Mouse (Mus musculus): Measurements from ENCODE around the gene Cap1. TPM values are rescaled to one million over a fixed set of nuclear protein-coding genes. Genes with fewer than 3 reads are reported as not detected.

The Cap1 gene
- total RNA-seq, 2 experiments from 2014 or later: 128 TPM

DNA sequence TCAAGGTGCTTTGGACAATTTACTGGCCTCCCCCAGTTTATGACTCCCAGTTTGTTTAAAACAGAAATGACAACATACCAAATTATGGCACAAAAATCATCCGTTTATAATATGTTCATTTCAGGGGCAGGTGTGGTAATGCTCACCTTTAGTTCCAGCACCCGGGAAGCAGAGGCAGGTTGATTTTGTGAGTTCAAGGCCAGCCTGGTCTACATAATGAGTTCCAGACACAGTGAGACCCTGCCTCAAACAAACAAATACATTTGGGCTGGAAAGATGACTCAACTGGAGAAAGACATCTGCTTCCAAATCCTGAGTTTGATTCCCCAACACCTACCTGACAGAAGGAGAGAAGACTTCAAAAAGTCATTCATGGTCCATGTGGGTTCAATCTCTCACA lies 1.5 kb upstream of the Cap1 start:
- DNase-seq: no peak

DNA sequence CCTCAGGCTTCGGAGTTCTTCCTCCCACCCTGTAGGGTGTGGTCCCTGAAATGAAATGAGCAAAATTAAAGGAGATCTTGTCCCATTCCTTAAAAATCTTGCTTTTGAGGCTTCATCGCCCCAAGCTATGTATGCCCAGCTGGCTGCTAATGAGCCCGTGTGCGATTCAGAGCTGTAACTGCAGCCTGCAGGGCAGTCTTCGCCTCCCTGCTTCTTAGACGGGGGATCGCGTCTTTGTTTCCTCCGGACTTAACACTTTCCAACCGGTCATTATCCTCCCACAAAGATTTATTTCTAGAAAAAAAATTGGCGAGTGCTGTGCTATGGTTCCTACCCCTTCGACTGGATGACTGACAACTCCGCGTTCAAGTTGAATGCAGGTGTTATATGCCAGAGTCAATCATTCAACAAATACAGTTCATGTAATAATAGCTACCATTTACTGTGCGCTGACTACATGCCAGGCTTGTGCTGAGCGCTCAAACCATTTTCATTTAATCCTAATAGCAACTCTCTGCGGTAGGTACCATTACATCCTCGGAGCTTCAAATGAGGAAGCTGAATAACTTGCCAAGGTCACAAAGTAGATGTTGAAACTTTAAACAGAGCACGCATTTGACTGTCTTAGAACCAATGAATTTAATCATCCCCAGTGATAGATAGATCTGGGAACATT lies 861 bp upstream of the Cap1 start:
- DNase-seq: peak; percentile 14

DNA sequence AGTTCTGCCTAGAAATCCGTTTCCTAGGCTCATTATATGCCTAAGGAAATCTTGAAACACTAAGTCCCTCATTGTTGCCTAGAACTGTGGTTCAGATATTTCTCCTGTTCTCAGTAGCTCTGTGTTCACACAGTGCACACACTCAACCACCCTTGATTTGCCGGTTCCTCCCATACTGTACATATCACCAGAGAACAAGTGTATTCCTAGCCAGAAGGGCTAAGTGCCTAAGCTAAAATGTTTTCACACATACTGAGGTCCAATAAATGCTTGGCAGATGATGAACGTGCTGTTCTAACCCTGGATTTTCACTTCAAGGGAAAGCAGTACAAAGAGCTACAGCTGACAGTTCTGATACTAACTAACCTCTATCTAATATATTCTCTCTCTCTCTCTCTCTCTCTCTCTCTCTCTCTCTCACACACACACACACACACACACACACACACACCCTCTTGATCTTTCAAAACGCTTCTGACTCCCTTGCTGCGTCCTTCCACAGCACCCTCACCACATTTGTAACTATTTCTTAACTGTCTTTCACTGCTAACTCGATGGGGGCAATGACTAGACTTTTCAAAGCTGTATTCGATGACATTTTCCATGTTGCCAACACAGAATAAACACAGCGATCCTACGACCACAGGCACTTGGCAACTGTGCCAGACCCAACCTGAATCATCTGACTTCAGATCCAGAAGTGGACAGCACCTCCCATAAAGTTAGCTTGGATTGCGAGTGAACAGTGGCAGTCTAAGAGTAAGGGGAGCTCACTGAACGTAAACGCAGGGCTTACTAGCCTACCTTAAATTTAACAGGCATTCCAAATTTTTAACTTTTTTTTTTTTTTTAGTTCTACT lies 1.1 kb downstream of the Cap1 start:
- peak; percentile 37 for DNase-seq

DNA sequence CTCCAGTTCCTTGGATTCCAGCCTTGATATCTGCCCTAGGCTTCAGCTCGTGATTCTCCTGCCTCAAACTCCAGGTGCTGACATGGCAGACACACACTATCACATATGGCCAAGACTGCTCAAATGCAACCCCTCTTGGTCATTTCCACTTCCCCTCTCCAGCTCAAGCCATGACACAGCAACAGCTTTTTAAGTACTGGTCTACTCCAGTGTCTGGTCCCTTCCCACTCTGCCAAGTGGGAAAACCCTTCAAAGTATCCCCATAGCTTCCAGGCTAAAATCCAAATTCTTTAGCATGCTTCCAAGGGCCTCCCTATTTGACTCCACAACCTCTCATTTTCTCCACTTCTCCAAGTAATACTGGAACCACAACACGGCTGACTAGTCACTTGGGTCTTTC lies 1.8 kb downstream of the Cap1 start:
- DNase-seq: no peak

DNA sequence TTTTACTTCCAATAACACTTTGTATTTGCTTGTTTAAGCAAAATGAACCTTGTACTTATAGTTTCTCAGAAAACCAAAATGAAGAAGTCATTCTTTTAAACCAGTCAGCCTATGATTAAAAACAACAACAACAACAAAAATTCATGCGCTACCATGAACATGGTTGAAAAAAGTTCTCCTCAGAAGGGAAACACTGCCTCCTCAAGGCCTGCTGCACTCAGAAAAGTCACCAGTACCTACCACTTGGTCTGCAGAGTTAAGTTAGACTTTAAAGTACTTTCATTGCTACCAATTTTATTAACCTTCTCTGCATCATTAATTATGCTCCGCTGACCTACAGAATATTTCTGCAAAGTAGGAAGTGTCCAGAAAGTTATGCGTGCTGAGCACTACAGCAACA lies 2.6 kb downstream of the Cap1 start:
- DNase-seq: no peak

DNA sequence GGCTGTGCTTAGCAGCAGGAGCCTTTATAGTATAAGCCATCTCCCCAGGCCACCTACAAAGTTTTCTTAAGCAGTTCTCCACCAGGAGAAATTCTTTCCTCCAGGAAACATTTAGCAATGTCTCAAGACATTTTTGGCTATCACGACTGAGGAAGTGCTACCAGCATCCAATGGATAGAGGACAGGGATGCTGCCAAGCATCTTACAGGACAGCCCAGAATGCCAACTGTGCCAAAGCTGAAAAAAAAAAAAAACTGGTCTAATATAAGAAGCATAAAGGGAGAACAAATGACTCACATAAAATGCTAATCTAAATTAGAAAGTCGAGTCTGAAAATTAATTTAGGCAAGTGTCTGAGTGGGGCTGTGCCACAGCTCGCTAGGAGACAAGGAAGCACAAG lies 3.3 kb downstream of the Cap1 start:
- no peak for DNase-seq

DNA sequence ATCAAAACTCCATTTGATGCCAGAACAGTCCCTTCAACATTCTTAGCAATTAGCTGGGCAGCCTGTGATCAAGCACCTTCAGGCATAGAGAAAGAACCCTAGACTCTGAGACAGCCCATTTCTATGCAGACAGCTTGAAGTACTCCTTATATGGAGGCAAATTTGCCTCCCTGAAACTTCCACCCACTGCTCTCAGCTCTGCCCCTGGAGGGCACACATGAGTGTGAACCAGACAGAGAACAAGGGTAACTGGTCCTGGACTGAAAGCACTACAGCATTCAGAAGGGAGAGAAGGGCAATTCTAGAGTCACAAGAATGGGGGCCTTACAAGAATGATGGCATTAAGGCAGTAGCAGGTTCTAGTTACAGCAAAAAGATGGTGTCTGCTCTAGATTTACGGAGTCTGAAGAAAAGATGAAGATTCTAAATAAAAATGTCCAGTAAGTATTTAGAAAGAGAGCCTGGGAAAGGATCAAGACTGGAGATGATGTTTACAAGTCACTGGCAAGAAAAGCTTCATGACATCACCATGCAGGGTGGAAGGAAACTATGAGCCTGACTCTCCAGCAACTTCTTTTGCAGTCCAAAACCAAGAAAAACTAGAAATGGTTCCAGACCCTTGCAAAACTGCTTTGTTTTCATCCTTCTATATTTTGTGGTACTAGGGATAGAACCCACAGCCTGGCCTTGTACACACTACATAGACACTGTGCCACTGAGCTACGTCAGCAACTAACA lies 7.4 kb downstream of the Cap1 start:
- no peak for DNase-seq

DNA sequence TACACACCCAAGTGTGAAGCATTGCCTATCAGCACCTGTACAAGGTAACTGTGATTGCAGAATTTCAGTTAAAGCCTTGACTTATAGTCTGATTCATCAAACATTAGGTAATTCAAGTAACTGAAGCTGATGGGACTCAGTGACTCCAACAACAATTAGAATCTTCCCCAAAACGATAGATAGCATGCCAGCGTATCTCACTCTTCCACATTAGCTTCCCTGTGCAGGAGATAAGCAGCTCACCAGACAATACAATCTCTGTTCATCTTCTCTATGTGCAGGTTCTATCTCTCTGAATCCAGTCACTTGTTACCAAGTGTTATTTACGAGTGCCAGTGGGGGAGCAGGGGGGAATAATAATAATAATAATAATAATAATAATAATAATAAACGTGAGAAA lies 12.3 kb downstream of the Cap1 start:
- no peak for DNase-seq

DNA sequence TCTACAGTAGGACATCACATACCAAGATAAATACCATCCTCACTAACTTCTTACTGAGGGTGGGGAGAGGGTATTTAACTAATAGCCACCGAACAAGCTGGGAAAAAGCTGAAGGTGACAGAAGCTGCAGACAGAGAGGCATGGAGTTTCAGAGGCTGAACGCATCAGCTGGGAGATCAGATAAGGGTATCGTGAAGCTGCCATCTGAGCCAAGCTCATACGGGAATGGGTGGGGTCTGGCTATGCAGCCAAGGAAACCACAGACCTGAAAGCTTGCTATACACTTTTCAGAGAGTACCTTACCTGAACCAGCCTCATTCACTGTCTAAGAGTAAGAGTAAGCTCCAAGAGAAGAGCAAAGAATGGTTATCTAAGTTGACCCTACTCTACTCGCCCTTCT lies 12.9 kb downstream of the Cap1 start:
- no peak for DNase-seq

DNA sequence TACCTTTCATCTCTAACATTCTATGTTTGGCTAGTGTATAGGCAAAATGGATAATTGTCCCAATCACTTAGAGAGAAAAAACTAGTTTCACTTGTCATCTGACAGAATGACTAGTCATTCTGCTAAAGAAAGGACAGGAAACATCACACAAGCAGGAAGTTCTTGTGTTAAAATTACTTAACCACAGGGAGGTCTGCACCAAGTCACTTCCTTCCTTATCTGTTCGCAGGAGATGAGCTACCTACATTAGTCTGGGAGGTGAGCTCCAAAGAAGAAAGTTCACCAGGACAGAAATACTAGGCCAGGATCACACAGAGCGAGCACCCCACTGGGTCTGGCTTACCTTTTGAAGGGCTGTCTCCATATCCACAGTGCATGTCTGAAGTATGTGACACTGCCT lies 13.9 kb downstream of the Cap1 start:
- DNase-seq: no peak

DNA sequence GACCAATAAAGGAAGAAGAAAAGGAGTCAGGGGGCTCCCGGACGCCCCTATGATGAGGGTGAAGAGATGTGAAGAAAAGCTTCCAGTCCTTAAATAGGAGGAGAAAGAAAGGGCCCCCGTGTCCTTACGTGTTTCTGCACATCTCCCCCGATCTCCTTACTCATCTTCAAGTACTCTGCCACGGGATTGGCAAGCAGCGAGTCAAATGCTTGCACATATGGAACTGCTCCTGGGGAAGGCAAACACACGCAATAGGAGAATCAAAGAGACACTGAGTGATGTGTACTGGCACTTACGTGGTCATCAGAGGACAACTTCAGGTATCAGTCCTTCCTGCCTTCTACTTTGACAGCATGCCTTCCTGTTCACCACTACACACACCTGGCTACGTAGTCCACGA lies 14.6 kb downstream of the Cap1 start:
- no peak for DNase-seq

DNA sequence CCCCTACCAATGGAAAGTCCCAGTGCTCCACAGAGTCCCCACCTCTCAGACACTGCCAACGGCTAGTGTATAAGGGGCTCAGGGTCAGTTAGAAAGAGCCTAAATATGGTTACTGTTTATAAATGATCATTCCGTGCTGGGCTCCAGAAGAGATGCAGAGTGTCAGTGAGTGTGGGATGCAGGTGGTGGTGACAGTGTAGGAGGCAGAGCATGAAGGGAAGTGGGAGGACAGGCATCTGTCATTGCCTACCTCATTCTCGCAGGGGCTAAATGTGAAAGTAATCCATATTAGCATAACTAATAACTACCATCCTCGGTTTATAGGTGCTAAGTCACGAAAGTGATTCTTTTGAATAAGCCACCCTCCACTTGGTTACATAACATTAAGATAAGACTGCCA lies 15.1 kb downstream of the Cap1 start:
- no peak for DNase-seq

DNA sequence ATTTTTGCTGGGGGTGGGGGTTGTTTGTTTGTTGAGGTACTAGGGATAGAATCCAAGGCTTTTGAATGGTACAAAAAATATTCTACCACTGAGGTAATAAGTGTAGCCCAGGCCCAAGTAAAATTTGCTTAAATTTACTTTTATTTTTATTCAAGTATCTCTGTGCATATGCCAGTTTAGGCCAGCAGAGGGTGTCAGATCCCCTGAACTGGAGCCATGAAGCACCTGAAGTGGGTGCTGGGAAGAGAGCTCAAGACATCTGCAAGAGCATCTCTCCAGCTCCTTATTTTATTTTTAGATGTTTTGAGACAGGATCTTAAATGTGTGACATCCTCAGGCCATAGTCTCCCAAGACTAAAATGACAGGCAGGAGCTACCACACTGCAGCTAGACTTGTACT lies 15.8 kb downstream of the Cap1 start:
- DNase-seq: peak; percentile 38

DNA sequence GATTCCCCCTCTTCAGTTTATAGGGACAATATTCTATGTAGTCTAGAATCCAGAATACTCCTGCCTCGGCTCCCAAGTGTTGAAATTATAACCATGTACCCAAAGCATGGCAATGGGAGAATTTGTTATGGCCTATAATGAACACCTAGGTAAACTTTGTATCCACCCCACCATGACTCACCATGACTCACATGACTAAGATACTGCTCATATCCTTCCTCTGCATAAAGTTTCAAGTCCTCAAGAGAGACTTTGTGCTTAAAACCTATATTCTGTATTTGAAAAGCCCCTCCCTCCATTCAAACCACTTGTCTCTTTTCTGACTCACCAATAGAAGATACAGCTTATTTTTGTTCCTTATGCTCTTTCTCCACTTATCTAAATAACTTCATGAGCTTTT lies 17.8 kb downstream of the Cap1 start:
- DNase-seq: no peak

DNA sequence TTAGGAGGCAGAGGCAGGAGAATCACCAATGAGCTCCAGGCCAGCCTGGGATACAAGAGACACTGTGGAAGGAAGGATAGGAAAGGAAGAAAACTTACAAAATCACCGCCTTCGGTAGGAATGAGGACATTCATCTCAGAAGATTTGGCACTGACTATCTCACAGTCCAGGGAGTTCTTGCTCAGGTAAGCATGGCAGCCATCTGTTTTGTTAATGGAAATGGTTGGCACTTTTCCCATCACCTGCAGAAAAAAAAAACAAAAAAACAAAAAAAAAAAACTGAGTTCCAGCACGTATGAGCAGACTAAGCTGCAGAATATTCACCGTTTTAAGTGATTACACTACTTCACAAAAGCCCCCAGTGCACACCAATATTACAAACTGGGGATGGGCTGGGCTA lies 24.0 kb downstream of the Cap1 start:
- DNase-seq: no peak

DNA sequence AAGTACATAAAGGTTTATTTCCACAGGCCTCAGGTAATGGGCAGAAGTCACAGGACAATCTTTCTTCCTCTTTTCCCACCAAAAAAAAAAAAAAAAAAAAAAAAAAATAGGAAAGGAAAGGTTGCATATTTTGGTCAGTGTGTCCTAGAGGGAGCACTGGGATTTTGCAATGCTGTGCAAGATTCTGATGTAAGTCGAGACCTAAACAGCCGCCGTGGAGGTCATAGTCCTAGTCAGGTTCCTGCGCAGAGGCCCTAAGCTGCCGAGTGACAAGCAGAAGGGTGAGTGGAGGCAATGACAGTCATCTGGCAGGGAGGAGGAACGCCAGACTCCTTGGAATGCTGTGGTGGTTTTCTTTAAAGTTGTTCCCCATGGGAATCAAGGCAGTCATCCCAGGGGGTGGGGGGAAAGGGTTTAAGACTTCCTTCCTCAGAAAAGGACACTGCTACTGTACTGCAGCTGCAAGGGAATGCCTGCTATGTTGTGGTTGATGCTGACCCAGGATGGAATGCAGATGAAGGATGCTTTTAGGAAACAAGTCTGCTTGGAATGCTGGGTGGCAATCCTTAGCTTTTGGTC lies 26.7 kb downstream of the Cap1 start:
- DNase-seq: no peak

DNA sequence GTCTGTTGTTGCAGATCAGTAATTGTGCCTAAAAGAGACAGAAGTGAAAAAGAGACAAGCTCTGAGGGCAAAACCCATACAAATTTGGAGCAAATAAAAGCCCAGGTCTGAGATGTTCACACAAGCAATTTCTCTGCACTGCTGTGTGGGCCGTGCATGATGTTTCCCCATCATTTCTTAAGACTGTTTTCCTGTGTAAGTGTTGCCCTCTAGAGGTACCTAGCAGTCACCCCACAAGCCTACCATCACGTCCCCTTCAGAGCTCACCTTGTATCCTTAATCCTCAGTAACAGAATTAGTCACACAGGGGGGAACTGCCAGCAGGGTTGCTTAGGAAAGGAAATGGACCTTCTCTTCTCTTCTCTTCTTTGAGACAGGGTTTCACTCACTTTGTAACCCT lies 27.9 kb downstream of the Cap1 start:
- no peak for DNase-seq

DNA sequence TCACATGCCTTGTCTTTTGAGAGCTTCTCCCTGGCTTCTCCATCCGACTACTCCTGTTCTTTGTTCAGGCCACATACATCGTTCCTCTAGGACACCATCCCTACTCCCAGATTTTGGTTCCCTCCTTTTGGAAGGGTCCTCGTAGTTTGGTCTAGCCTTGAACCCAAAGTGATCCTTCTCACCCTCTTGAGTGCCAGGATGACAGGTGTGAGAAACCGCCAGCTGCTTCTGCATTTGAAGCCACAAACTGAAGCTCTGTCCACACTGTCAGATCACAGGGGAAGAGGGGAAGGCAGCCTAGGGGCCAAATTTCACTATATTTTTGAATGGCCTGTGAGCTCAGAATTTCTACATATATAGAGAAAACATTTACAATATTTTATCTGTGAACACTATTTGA lies 31.1 kb downstream of the Cap1 start:
- no peak for DNase-seq

DNA sequence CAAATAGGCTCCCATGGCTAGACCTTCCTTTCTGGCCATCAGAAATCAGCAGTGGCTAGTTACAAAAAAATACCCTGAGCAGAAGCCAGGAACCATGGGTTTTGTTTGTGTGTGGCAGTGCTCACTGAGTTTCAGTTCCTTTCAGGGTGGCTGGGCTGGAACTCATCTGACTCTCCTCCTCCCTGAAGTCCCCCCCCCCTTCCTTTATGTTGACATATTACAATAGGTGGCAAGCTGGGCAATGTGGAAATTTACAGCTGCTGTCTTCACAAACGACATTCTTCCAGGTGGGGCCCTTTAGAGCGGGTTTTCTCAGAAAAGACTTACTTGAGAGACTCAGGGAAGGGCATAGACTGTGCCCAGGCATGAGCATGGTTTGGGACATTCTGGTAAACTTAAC lies 32.2 kb downstream of the Cap1 start:
- DNase-seq: no peak

DNA sequence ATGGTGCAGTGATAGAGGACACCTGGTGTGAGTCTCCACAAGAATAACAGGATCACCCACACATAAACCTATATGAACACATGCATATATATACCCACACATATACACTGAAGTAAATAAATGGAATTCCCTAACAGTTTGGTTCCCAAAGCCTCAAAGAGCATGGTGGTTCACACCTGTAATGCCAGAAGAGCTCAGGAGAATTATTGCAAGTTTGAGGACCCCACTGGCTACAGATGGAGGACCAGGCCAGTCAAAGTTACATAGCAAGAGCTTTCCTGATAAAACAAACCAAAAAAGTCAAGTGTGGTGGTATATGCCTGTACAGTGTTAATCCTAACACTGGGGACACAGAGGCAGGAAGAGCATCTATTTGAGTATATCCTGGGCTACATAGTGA lies 34.3 kb downstream of the Cap1 start:
- DNase-seq: no peak

DNA sequence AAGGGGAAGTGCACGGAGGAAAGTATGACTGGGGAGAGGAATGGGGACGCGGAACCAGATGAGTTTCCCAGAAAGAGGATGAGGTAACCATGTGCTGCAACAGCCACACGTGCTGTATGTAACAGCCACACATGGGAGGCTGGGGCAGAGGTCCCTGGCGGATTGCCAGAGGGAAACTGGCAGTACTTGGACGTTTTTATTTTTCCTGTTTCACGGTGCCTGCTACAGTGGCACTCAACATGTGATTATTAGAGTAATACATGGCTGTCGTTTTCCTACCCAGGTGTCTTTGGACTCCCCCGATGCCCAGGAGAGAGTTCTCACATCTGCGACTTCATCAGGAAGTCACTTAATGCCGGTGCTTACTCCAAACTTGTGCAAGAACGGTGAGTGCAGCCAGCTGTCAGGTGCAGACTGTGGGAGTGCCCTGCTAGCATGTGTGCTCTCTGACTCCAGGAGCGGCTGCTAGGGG lies 37.7 kb downstream of the Cap1 start:
- peak; percentile 55 for DNase-seq

DNA sequence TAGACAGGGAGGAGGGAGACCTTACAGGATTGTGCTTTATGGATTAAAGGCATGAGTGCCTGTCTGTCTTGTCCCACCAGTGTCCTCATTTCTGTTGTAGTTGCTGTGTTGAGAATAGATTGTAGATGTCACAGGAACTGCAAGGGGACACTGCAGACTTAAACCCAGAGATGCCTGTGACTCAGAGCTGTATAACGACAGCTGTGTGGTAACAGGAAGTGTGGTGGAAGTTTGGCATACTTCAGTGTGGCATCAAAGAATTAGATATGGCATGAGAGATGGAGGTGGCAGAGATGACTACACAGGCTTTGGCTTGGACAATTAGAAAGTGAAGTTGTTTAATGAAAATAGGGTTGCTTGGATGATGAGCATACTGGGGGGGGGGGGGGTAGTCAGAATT lies 47.4 kb downstream of the Cap1 start:
- no peak for DNase-seq

DNA sequence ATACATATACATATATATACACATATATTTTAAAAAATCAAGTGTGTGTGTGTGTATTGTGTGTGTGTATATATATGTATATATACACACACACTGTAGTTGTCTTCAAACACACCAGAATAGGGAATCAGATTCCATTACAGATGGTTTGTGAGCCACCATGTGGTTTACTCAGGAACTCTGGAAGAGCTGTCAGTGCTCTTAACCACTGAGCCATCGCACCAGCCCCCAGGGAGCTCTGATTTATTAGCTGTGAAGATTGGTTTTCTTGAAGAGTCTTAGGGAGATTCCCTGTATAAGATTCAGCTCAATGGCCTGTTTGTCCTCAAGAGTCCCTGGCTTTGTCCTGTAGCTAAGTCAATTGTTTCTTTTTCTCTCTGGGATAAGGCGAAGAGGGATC lies 47.9 kb downstream of the Cap1 start:
- no peak for DNase-seq
